Mouse (Mus musculus) ovary, adult 2 months (tissue): ENCODE measurements around the gene Cyp21a1. TPM values are rescaled to one million over a fixed set of nuclear protein-coding genes. Genes with fewer than 3 reads are reported as not detected.

ENCODE experiments used
- polyA plus RNA-seq: library from polyadenylated mRNA; depleted of rRNA; stranded (reverse); fragments of >200 nt; gene quantifications from 2 replicates; pipeline ENCODE4 v1.2.3, GENCODE M21; 2012; rRNA removed

The Cyp21a1 gene
- polyA plus RNA-seq = 1.5 and 2.7 TPM in 2 replicates

DNA sequence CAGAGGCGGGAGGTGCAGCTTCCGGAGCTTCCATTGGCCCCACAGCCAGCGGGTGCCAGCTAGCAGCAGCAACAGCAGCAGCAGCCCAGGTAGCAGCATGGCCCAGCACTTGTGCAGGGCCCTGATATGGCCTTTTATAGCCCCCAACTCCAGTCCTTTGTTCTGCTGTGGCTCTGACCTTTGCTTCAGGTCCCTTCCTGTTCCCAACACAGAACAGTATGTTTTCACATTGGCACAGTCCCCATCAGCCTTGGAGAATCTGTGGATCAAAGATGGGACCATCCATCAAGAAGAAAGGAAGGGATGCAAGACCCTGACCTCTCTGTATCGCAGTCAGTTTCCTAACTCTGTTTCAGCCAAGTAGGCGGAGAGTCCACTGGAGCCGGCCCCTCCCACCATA is at the start of gene Cyp21a1:
TSS of gene Cyp21a1 (minus strand) at position 261 of the 400 bp plus-strand sequence.

DNA sequence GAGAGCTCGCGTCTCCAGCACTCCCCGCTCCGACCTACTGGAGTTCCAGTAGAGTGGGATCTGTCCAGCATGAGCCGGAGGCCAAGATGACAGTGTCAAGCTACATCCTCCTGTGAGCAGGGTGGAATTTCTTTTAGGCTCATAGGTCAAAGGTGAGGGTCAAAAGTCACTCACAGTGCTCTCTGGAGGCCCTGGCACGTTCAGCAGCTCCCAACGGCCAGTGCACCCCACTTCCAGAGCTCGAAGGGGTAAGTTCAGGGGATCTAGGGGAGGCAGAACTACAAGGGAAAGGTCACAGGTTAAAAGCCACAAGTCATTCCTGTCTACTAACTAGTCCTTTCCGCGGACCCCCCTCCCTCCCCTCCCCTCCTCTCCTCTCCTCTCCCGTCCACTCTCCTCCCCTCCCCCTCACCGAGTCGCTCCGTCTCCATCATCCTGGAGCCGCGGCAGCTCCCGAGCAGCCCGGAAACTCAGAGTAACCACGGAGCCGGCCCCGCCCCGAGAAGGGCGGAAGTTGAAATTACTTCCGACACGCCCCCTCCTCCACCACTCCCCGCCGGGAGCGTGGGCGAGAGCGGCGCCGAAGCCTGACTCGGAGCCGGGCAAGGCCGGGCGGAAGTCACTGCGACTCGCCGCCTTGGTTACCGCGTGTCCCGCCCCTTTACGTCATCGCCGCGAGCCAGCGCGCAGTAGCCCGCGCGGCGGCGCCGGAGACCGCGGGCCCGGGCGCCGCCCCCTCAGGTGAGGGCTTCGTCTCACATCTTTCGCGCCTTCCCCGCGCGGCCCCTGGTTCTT is 45.6 kb upstream of the Cyp21a1 start, which contains the start of the genes Skiv2l and Nelfe:
TSS of gene Skiv2l (minus strand) at position 489 of the 795 bp plus-strand sequence.
TSS of gene Nelfe (plus strand) at position 670 of the 795 bp plus-strand sequence.

DNA sequence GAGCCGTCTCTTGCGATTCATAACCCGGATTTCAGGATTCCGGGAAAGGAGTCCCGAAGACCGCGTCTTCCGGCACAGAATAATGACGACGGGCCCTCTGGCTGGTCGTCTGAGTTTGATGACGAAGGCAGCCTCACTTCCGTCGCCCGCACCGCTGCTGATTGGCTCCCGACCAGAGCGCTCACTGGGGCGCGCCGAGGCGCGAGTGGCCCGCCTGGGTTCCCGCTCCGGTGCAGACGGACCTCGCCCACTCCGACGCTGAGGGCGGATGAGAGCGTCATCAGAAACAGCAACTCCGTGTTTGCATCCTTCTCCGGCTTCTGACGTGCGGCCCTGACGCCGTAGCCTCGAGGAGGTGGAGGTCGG is 32.5 kb upstream of the Cyp21a1 start, which contains the start of the genes Stk19 and Dxo:
TSS of gene Stk19 (minus strand) at position 90 of the 366 bp plus-strand sequence.
TSS of gene Dxo (plus strand) at position 164 of the 366 bp plus-strand sequence.

Other genes with a start within 250 kb of the Cyp21a1 start
- 26.5 and 37.1 TPM in 2 replicates for gene Notch4, start 240.3 kb downstream of the Cyp21a1 start, polyA plus RNA-seq
- gene Gpsm3, start 214.8 kb downstream of the Cyp21a1 start, polyA plus RNA-seq = 7.6 and 8.4 TPM in 2 replicates
- gene Pbx2, start 213.3 kb downstream of the Cyp21a1 start, polyA plus RNA-seq = 74.1 and 89.9 TPM in 2 replicates
- 3.7 and 4.7 TPM in 2 replicates for gene Ager, start 206.7 kb downstream of the Cyp21a1 start, polyA plus RNA-seq
- 82.6 and 89.3 TPM in 2 replicates for gene Rnf5, start 200.9 kb downstream of the Cyp21a1 start, polyA plus RNA-seq
- gene Agpat1, start 200.3 kb downstream of the Cyp21a1 start, polyA plus RNA-seq = 293 and 303 TPM in 2 replicates
- gene Egfl8, start 188.6 kb downstream of the Cyp21a1 start, polyA plus RNA-seq = 3.9 and 5.0 TPM in 2 replicates
- gene Ppt2, start 176.1 kb downstream of the Cyp21a1 start, polyA plus RNA-seq = 41.5 and 54.3 TPM in 2 replicates
- gene Prrt1, start 175.0 kb downstream of the Cyp21a1 start, polyA plus RNA-seq = 6.4 and 7.2 TPM in 2 replicates
- gene Fkbpl, start 159.8 kb downstream of the Cyp21a1 start, polyA plus RNA-seq = 2.6 and 5.9 TPM in 2 replicates
- 121 and 125 TPM in 2 replicates for gene Atf6b, start 157.4 kb downstream of the Cyp21a1 start, polyA plus RNA-seq
- gene Tnxb, start 134.0 kb downstream of the Cyp21a1 start, polyA plus RNA-seq = 47.5 and 63.3 TPM in 2 replicates
- gene C4b, start 60.7 kb downstream of the Cyp21a1 start, polyA plus RNA-seq = 35.2 and 35.5 TPM in 2 replicates
- gene Stk19, start 32.4 kb upstream of the Cyp21a1 start, polyA plus RNA-seq = 56.5 and 60.0 TPM in 2 replicates
- gene Dxo, start 32.5 kb upstream of the Cyp21a1 start, polyA plus RNA-seq = 45.2 and 55.1 TPM in 2 replicates
- gene Skiv2l, start 45.6 kb upstream of the Cyp21a1 start, polyA plus RNA-seq = 114 and 120 TPM in 2 replicates
- gene Nelfe, start 45.8 kb upstream of the Cyp21a1 start, polyA plus RNA-seq = 24.5 and 28.4 TPM in 2 replicates
- 16.7 and 26.4 TPM in 2 replicates for gene Cfb, start 58.0 kb upstream of the Cyp21a1 start, polyA plus RNA-seq
- gene Zbtb12, start 74.9 kb upstream of the Cyp21a1 start, polyA plus RNA-seq = 31.4 and 37.2 TPM in 2 replicates
- gene Gm20547, start 77.5 kb upstream of the Cyp21a1 start, polyA plus RNA-seq = 0.06 TPM in 1 of 2 replicates, not detected in the other
- gene C2, start 93.7 kb upstream of the Cyp21a1 start, polyA plus RNA-seq = 44.6 and 48.4 TPM in 2 replicates
- gene Ehmt2, start 93.9 kb upstream of the Cyp21a1 start, polyA plus RNA-seq = 397 and 463 TPM in 2 replicates
- gene Slc44a4, start 109.9 kb upstream of the Cyp21a1 start, polyA plus RNA-seq = 10.4 and 10.5 TPM in 2 replicates
- 41.7 and 43.1 TPM in 2 replicates for gene Neu1, start 126.7 kb upstream of the Cyp21a1 start, polyA plus RNA-seq
- 132 and 153 TPM in 2 replicates for gene Hspa1b, start 154.7 kb upstream of the Cyp21a1 start, polyA plus RNA-seq
- gene Gm20481, start 165.4 kb upstream of the Cyp21a1 start, polyA plus RNA-seq = 1.1 TPM in 1 of 2 replicates, not detected in the other
- 71.2 and 74.4 TPM in 2 replicates for gene Hspa1a, start 167.6 kb upstream of the Cyp21a1 start, polyA plus RNA-seq
- 0.28 and 0.47 TPM in 2 replicates for gene Hspa1l, start 168.1 kb upstream of the Cyp21a1 start, polyA plus RNA-seq
- gene Lsm2, start 177.3 kb upstream of the Cyp21a1 start, polyA plus RNA-seq = 107 and 128 TPM in 2 replicates
- gene Vars, start 196.4 kb upstream of the Cyp21a1 start, polyA plus RNA-seq = 349 and 387 TPM in 2 replicates
- 1.6 and 1.7 TPM in 2 replicates for gene Vwa7, start 212.0 kb upstream of the Cyp21a1 start, polyA plus RNA-seq
- gene Sapcd1, start 223.5 kb upstream of the Cyp21a1 start, polyA plus RNA-seq = 2.2 and 3.1 TPM in 2 replicates
- gene Msh5, start 242.2 kb upstream of the Cyp21a1 start, polyA plus RNA-seq = 2.8 and 3.2 TPM in 2 replicates
- 134 and 150 TPM in 2 replicates for gene Clic1, start 245.4 kb upstream of the Cyp21a1 start, polyA plus RNA-seq